Mouse (Mus musculus): ENCODE results near the gene Pcbd2.
A peak's percentile ranks its signal among the peaks of the same experiment; 100 is the strongest.

Gene Pcbd2

DNA sequence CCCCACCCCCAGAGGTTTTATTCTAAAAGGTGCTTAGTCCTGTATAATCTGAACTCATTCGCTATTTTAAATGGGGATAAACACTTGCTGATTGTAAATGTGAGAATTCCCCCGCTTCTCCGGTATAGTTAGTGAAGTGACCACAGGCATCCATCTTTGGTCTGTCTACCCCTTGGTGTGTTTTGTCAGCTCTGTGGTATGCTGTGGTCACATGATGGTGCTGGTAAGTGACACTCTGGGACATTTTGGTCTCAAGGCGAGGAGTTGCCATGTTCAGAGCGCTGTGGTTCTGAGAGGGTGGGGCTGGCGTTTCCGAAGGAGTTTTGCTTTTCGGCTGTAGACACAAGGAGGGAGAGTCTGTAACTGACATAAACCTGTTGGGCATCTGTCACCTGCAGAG, 10.7 kb downstream of the Pcbd2 start:
- no peak for DNase-seq

GRCm38 (mm10) chr13:55742306-55742705, 15.1 kb downstream of the Pcbd2 start:
- DNase-seq, result no peak

- DNase-seq, result peak; percentile 51
Observed at GRCm38 (mm10) chr13:55754380-55754779, 27.2 kb downstream of the Pcbd2 start.

DNA sequence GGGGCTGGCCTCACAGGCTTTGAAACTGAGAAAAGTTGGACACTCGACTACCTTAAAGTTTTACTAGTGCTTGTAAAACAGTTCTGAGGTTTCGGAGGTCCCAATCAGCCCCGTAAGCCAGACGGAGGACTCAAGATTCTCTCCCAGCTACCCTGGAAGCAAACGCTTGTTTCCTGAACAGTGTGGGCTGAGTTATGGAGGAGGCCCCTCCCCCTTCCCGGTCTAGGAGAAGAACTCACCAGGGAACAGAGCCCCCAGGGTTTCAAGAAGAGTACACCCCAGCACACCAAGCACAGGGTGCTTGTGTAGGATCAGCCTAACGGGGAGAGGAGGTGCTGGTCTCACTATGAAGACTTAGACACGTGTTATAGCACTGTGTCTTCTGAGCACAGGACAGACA, 29.6 kb downstream of the Pcbd2 start:
- peak; percentile 57 for DNase-seq

GRCm38 (mm10) chr13:55757645-55758044, 30.5 kb downstream of the Pcbd2 start:
- DNase-seq, result peak; percentile 33

- no peak for DNase-seq
Observed at GRCm38 (mm10) chr13:55760576-55760975, 33.4 kb downstream of the Pcbd2 start.

DNA sequence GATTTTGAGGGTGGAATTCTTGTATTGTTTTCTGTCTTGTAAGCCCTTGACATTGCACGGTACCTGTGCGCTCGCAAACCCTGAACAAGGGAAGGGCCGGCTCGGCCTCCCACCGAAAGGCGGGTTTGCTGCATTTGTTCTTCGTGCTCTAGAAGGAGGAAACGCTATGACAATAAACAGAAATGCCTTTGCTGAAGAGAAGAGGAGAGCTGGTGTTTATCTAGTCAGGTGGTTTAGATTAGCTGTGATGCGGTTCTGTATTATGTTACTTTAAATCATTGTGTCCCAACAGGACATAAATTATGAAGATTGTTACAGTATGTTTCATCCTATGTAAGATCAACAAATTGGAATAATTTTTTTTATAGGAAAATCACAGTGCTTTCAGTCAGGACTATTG, 34.3 kb downstream of the Pcbd2 start:
- no peak for DNase-seq

DNA sequence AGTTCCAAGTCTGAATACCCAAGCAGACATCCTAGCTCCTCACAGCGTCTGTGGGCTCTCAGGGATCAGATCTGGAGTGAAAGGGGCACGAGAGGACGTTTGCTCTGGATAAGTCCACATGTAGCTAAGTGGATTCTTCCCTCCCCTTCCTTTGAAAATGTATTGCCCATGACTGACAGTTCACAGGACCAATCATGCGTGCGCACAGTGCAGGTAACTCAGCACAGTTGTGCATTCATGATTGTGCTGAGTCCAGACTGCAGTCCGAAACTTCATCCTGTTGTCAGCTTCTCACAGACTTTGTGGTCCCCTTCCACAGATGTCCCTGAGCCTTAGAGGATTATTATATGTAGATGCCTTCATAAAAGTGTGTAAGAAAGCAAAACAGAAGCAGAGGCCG, 47.2 kb downstream of the Pcbd2 start:
- no peak for DNase-seq

DNA sequence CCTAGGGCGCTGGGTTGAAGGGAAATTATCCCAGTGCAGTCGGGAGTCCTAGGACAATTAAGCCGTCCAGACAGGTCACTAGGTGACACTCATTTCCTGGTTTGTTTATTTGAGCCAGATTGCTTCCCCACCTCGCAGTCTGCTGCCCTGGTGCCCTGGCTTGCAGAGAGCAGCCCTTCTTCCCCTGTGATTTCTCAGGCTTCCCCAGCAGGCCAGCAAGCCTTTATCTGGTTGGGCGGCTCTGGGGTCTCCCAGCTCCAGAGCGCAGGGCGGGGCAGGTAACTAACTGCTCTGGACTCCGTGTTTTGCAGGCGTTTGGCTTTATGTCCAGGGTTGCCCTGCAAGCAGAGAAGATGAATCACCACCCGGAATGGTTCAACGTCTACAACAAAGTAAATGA, 47.9 kb downstream of the Pcbd2 start:
- DNase-seq, result peak; percentile 52

DNA sequence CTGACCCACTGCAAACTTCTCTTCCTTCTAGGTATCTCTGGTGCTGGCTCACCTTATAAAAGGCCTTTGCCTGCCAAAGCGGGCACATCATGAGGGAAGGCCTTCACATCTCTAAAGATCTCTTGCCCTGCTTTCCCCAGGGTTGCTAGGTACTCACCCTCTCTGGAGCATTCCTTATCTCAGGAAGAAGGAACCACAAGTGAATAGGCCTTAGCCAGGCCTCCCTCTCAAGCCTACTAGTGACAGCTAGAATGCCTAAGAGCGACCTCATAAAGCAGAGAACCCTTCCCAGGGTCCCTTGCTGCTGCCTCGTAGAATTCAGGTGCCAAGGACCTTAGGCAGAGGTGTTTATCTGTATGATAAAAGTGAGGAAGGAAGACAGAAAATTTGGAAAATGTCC, 57.1 kb downstream of the Pcbd2 start, which contains the start of gene Catsper3:
Catsper3 (plus strand) TSS at position 301 of the 400 bp plus-strand sequence.
- no peak for DNase-seq

- DNase-seq, result no peak
Observed at GRCm38 (mm10) chr13:55786120-55786519, 59.0 kb downstream of the Pcbd2 start.

DNA sequence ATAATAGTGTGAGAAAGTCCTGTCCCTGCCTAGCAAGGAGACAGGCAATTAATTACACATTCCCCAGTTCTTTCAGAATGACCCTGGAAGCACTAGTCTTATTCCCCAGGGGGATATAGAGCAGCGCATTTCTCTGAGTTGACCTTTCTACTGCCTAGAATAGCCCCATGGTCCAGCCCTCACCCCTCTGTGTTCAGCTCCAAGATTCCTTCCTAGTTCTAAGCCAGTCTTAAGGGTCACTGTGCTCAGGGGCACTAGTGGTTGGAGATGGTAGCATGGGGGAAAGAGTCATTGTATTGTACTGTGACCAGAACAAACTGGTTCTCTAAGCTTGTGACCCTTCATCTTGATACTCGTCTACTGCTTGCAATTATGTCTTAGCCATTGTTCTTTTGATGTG, 74.1 kb downstream of the Pcbd2 start:
- no peak for DNase-seq

DNA sequence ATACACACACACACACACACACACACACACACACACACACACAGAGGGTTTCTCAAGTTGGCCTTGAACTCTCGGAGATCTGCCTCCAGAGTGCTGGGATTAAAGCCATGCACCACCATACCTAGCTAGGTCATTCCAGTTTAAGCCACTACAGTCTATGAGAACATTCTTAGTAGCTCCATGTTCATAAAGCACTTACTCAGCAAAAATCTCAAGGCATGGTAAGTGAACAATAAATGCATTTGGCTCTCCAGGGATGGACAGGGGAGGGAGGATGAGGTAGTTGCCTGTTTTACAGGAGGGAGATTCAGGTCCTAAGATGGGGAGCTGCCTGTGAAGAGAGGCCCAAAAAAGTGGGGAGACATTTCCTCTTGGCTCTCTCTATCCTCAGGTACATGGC, 76.8 kb downstream of the Pcbd2 start:
- DNase-seq, result no peak

GRCm38 (mm10) chr13:55809041-55809623, 82.0 kb downstream of the Pcbd2 start:
- DNase-seq, result no peak

DNA sequence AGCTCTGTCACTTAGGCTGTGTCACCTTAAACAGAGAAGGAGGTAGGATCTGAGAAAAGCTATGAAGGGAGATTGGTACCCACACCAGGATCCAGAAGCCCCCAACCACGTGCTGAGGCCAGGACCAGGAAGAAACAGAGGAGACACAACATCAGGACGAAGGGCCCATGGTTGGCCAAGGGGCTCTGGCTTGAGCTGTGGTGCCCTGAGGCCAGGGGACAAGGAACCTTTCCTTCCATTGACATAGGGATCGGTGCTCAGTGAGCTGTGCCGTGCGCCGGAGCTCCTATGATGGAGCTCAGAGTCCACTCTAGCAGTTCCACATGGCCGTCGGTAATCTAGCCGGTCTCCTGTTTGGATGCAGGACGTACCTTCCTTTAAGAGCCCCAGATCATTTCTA, 82.5 kb downstream of the Pcbd2 start:
- DNase-seq, result no peak

DNA sequence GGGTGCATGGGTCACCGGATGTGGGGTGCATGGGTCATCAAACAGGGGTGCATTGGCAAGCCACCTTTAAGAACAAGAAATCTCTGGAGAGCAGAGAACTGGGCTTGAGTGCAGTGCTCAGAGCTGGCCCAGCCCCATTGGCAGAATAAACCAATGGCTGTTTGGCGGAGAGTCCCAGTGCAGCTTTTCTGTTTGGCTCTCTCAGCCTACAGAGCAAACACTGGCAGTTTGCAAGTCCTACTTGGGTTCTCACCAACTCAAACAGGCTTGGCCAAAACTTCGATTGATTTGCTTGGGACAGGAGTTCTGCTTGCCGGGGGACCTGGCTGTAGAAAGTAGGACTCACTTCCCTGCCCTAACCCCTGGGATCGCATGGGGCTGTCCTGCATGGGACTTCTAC, 83.8 kb downstream of the Pcbd2 start:
- no peak for DNase-seq

DNA sequence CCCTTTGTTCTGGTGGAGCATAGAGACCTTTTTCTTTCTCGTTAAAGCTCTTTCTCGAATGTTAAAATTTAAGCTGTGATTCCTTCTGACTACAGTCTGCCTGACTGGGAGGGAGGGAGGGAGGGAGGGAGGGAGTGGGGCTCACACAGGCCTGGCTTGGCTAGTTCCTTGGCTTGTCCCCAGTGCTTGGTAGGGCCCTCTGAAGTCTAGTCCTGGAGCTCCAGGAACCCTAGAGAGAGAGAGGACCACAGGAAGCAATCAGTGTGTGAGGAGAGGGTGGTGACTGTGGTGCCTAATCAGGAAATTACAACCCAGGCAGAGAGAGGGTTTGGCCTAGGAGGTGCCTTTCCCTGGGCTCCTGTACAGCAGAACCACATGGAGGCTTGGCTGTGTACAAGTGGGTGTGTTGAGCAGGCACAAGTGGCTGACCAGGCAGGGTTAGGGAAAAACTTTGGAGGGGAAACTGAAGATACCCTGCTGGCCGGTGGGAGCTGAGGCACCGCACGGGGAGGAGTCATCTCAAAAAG, 86.4 kb downstream of the Pcbd2 start:
- DNase-seq, result no peak

- DNase-seq, result no peak
Observed at GRCm38 (mm10) chr13:55814834-55815233, 87.7 kb downstream of the Pcbd2 start.

DNA sequence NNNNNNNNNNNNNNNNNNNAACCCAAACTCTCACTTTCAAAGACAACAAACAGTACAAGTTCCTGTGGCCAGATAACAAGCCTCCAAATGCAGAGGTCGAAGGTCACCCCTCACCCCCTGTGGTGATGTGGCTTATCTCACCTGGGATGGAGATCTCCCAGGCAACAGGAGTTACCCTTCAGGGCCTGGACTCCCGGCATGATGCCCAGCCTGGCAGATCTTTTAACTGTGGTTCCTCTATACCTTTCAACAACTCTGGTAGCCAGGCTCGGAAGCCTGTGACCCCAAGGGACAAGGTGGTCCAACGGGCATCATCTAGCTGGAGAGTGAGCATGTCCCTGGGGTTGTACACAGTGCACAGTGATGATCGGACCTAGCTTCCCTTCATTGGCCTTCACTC, 95.3 kb downstream of the Pcbd2 start:
- DNase-seq, result no peak

DNA sequence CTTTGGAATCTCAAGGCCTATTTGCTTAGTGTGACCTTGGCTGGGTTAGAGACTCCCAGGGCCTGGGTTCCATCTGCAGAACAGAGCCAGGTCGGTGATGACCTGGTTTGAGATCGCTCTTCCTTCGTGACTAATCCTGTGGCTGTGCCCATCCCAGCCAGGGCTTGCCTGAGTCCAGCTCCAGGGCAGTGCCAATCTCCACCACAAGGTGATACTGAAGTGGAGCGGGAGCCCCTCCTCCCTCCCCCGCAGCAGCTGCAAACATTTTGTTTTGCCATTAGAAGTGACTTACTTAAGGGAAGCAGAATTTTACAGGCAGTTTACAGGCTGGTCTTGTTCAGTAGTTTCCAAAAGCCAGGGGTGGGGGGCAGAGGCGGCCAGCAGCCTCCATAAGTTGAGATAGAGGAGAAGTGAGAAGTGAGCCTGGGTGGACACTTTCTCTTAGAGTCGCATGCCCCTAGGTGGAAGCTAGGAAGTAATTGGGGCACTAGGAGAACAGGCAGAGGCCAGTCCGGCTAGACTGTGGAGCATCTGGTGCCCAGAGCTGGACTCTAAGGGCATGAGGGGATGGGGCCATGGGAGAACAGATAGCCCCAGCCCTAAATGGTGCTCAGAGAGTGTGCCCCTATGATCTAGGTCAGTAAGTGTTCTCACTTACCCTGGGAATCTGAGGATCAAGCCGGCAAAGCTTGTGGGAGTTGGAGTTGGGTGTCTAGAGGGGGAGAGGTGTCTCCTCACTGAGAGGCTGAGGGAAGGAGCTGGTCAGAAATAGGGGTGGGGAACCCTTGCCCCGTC, 97.2 kb downstream of the Pcbd2 start:
- no peak for DNase-seq

DNA sequence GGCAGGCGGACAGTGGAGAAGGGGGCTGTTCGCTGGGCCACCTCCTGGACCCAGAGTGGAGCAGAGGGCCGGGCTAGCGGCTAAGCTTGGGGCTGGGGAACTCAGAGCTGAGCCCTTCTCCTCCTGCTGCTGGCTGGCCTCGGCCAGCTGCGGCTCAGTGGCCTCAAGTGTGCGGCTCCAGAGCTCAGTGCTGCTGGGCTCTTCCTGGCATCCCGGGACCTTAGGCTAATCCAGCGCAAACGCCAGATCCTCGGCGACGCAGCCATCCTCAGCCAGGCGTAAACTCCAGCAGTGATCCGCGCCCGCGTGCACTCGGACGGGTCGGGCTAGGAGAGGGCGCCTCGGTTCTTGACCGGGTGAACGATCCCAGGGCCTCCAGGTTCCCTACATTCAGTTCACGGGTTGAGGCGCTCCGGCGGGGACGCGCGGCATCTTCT, 98.1 kb downstream of the Pcbd2 start:
- DNase-seq, result peak; percentile 65

- peak; percentile 57 for DNase-seq
Observed at GRCm38 (mm10) chr13:55826008-55826671, 99.0 kb downstream of the Pcbd2 start.

Measured in embryo, embryonic 11 days (tissue).